Mouse (Mus musculus) cerebellum, postnatal 4 days (tissue): Measurements from ENCODE around the gene Ildr1.

ENCODE experiments used
- DNase-seq, 2 experiments: peaks; one replicate each; pipeline ENCODE4 v3.0.0; 2022; ENCODE audit warnings: low spot score in 2 of 2, mixed read lengths in 1 of 2

The Ildr1 gene

DNA sequence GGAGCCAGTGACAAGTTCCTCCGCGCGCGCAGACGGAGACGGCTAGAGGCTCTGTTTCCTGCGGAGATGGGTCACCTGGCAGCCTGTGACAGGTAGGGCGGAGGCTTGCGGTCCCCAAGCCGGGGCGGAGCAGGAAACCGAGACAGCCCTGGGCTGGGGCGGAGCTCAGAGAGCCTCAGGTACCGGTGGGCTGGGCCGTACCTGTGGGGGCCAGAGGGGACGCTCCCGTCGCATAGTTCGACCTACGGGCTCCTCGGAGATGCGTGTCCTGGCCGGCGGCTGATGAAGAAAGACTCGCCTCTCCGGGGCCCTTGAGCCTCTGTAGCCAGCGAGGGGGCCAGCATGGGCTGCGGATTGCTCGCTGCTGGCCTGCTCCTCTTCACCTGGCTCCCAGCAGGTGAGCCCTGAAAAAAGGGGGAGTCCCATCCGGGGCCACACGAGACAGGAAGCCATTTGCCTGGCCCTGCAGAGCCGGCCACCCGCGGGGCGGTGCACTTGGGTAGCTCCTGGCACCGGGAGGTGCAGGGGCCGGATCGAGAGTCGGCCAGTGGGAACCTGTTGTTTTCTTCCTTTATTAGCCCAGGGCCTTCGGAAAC, at the start of gene Ildr1:
Gene Ildr1, plus strand, starts transcription at position 161 of the 596 bp plus-strand sequence.
- DNase-seq, result no peak

DNA sequence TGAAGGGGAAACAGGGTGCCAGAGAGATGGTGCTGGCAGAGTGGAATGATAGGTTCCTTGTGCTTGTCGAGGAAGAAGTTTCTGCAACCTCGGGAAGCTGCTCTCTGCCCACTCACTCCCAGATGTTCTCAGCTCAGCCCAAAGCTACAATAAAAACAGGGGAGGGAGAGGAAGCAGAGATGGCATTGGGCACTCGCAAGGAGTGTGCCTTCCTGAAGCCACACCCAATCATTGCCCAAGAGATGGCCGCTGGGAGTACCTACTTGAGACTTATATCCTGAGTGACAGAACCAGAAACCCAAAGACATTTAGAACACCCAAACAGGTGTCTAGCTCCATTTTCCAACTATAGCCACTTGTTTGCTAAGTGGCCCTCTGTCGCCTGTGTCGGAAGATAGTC, 48.7 kb upstream of the Ildr1 start:
- no peak for DNase-seq

DNA sequence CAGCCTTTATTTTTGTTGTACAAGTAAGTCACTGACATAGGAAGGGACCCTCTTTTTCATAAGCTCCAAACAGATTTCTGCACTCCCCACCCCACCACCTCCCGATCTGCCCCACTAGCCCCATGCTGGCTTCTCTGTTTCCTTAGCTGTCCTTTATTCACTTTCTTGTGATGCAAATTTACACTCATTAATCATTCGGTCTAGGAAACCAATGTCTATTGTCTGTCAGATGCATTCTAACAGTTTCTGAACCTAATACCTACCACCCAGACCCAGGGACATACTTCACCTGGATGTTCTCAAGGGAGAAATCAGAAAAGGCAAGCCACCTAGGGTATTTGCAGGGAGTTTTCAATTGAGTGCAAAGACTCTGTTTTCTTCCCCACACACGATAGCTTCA, 44.5 kb upstream of the Ildr1 start:
- DNase-seq, result no peak

DNA sequence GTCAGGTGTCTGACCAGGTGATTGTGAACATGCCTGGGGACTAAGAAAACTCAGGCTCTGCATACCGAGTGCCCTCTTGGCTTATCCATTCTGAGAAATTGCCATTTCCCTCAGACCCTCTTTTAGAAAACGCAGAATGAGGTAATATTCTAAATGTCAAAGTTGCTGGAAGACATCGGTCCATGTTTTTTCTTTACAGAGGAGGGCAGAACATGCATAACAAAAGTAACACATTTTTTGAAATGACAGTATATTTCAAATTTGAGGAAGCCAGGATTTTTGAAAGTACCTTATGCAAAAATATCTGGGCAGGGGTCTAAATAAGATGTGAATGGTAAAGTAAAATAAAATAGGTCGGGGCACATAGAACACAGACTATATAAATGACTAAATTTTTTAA, 43.3 kb upstream of the Ildr1 start:
- no peak for DNase-seq

DNA sequence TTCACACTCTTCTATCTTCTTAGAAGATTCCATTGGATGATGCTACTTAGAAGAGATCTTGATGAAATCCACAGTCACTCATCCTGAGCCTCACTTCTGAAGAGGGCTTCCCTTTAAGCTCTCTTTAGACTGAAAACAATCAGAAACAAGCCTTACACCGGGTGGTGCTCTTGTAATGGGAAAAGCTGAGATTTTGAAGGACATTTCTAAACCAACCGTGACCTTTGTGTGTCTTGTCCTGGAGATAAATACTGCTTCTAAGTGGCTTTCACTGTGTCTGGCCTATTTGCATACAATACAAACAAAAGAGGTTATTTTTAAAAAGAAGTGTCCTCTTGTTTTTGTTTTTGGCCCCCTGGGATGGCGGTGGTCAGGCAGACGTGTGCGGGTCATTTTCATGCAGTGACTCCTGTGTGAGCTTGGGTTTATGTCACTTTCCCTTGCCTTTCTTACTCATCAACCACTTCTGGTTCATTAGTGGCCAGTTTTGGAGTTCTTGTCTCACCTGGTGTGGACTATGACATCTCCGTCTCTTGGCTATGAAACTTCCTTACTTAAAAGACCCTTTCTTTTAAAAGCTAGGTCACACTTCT, 42.5 kb upstream of the Ildr1 start:
- no peak for DNase-seq

DNA sequence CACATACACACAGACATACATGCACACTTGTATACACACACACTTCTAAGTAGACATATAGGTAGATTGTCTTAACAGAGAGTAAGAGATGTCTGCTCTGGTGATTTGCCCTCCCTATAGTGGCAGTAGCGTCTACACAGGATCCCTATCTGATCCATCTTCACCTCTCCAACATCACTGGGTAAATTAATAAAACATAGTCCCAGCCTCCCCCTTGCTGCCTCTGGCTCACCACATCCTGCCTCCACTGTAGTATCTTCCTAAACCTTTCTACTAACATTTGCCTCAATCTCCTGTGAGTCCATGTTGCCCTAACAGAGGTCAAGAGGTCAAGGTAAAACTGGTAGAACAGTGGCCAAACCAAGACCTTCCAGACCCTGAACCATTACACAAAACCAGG, 38.6 kb upstream of the Ildr1 start:
- no peak for DNase-seq

DNA sequence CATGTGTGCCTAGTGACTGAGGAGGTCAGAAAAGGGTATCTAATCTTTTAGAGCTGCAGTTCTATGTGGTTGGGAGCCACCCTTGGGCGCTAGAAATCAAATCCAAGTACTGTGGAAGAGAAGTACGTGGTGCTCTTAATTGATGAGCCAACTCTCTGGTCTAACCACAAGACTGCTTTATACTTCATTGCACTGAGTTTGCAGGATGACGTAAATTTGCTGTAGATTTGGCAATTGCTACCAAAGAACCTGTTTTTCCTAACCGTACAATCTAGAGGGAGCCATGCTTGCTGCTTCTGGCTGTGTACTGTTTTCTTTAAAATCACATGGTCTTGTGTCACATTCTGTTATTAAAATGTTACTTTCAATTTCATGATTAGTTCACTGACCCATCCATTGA, 37.9 kb upstream of the Ildr1 start:
- no peak for DNase-seq

DNA sequence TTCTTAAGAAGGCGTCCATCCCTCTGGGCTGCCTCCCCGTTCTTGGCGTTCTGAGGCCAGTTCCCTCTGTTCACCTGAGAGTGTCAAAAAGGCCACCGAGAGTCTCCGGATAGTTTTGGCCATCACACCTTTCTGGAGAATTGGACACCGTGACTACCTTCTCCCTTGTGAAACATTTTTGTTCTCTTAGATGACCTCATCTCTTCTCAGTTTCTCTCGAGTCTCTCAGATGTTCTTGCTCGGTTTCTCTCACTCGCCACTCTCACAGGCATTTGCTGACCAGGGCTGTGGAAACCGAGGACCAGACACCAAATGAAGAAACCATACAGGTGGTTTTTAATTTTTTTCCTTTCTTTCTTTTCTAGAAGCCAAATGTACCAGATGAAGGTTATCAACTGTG, 32.4 kb upstream of the Ildr1 start:
- DNase-seq, result no peak

DNA sequence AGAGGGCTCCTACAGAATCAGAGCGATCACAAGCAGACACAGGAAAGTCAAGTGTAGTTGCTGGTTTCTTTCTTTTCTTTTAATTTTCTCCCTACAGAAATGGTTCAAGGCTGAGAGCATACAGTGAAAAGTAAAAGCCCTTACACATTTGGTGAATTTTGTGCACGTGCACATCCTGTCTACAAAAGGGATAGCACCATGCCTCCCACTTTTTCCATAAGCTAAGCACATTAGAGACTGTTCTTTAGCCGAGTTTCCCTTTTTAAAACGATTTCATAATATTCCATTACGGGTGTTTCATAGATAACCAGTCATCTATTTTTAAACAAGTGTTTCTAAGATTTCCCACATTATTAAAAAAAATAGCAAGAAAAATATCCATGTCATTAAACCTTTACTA, 30.3 kb upstream of the Ildr1 start:
- DNase-seq, result no peak

DNA sequence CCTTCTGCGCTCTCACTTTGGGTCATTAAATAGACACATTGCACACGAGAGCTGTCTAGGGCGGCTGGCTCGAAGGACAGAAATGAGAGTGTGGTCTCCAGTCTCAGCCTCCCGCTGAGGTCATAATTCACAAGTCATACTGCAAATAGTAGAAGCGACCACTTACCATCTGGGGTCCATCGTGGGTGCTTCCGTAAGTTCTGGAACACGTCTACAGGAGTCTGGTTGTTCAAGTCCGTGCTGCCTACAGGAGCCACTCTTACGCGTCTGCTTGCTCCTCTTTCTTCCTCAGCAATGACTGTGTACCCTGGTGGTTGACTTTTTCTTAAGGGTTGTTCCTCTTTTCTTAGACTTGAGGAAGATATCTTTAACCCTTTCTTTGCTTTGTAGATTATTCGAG, 28.0 kb upstream of the Ildr1 start, which contains the start of gene Cd86:
Gene Cd86, minus strand, starts transcription at position 300 of the 400 bp plus-strand sequence.
- no peak for DNase-seq

DNA sequence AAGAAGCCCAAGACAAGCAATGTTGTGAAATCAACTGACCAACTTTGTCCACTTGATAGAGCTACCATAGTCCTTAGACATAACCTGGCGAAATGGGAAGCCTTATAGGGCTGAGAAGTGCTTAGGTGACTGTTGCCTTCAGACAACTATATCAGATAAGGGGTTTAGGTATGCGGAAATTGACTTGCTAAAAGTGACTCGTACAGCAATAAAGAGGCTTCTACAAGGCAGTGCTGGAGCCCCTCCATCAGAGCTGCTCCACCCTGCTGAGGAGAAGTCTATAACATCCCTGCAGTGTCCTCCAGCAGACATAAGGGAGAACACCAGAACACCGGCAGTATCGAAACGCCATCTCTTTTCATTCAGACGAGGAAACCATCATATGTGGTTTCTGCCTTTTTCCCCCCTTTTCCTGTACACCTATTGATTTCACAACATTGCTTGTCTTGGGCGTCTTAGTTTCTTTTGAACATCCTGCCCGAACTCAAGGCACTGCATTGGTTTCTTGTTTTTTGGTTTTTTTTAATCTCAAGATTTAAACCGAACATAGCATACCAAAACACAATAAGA, 27.2 kb upstream of the Ildr1 start:
- no peak for DNase-seq

DNA sequence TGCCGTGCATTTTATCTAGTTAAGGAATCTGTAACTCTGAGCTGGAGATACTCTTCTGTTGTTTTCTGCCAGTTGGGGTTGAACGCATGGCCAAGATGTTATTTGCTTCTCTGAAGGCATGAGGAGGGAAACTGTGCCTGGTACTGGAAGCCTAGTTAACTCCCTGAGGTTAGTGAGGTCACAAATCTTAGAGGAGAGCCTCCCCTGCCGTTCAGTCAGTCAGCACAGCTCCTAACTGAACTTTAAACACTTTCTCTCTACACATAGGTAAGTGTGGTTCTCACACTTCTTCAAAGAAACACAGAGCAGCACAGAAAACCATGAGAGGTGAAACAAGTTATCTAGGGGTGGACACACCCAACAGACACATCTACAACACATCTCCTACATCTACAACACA, 23.2 kb upstream of the Ildr1 start:
- DNase-seq, result no peak

DNA sequence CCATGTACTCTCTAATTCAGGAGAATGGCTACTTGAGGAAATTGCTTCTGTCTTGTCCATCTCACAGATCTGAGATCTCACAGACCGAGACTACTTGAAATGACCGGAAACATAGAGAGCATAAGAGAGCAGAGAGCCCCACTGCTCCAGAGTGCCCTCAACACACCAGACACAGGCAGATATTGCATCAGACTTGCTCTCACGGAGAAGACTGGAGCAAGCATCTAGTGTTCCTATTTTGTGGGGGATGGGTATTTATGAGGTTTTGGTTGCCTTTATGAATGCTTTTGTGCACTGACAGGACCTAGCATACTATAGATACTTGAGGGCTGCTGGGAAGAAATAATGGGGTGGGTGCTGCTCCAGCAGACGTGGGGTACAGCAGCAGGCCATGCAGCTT, 20.6 kb upstream of the Ildr1 start:
- DNase-seq, result no peak

DNA sequence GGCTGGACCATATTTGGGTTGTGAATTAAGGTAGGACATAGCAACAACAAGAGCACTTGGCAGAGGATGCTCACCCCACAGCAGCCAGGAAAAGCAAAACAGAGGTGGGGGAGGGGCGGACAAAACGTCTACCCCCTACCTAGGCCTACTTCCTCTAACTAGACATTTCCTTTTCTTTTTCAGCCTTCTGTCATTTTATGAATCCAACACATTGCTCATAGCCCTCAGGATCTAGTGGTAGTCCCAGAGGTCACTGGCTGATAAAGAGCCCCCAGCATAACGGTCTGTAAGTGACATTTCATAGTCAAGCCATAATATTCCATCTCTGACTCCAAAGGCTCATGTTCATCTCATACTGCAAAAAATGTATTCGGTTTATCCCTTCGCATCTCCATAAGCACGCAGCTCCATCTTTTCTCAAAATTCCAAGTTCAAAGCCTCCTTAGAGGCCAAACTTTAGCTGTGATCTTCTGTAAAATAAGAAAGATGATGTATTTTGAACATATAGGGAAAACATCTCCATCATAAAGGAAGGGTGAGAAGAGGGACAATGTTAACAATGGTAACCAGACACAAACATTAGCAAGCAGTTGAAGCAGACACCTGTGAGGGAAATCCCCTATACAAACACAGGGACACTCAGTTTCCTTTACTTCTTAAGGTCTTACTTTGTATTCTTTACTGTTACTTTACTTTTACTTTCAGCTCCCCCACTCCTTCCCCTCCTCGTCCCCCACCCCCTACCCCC, 19.1 kb upstream of the Ildr1 start:
- no peak for DNase-seq

DNA sequence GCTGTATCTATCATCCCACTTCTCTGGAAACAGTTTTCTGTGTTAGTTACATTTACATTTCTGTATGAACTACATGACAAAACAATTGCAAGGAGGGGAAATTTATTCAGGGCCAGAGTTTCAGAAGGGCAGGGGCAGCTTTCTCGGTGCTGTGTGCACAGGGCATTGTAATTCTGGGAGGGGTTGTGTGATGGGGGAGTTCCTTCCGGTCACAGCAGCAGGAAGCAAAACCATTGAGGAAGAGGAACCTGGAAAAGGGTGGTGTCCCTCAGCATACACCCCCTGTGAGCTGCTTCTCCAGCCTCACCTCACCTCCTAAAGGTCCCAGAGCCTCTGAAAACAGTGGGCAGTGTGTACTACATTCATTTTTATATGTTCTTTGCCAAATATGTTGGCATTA, 18.5 kb upstream of the Ildr1 start:
- DNase-seq, result no peak

DNA sequence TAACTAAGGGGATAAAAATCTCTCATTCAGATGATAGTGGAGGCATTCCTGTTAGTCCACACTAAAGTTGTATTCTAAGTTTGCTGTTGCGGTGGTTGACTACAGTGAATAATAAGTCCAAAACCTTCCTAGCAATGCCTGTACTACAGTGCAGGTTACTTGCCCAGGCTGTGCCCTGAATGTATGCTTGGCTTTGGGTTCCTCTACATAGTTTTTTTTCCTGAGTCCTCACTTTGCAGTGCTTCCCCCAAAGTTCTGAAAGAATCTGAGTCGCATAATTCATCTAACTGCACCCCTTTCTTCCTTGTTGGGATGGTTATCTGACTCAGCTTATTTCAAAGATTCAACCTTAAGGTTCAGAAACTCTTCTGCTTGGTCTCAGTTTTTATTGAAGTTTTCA, 17.9 kb upstream of the Ildr1 start:
- no peak for DNase-seq

DNA sequence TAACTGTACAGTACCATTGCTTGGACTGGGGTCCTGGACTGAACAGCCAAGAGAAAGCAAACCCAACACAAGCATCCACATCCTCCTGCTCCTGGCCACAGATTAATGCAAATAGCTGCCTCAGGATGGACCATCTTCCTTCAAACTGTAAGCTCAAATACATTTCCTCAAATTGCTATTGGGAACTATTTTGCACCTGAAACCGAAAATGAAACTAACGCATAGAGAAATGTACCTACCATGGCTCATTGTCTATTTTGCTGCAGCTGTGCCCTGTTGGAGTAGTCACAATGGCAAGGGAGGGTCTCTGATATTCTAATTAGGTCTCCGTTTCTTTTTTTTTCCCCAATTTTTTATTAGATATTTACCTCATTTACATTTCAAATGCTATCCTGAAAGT, 11.9 kb upstream of the Ildr1 start:
- DNase-seq, result no peak

DNA sequence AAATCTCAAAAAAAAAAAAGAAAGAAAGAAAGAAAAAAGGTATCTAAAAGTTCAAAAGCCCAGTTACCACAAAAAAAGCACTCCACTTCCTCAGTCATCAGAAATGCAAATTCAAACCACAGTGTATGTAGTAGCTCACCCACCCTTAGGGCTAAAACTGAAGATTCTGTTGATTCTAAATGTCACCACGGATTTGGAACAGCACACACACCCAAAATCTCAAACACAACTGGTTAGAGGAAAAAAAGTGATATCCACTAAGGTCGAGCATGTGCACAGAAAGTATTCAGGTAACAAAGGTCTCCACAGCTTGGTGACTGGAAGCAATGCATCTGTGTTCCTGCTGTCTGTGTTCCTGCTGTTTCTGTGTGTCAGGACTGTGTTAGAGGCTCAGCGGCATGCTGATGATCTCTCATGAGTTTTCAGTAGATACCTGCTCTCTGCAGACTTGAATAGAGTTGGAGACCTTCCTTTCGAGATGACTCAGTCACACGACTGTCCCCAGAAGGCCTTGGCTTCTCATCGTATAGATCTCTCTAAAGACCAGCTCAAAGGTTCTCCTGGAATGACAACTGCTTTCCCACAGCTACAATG, 9.4 kb upstream of the Ildr1 start:
- no peak for DNase-seq

DNA sequence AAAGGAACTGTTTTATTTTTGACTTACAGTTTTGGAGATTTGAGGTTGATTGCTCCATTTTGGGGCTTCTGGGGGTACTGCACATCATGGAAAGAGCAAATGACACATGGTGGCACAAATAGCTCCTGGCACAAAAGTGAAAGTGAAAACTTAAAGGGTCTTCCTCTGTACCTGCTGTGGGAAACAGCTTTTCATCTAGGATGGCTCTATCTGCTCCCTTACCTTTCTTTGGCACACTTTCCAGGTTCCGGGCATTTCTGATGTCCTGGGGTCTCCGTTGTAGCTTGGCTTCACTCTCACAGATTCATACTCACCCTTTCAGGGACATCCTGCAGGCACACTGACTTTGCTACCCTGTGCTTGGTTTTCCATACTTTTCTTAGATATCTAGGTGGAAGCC, 5.7 kb upstream of the Ildr1 start:
- no peak for DNase-seq

DNA sequence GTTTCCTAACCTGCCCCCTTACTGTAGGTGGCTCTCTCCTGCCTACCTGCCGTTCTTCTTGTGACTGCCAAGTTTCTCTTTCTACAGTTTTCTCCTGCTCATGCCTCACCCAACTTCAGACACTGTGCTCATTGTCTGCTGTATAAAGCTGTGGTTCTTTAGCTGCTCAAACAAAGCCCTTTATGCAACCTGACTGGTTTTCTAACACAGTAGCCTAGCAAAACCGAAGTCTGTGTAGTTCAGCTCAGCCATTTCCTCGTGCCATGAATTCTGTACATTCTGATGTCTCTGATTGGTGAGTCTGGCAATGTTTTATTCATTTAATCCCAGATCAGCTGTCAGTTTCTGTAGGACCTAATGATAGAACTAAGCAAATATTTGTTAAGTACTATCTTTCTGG, 2.3 kb upstream of the Ildr1 start:
- DNase-seq, result no peak

DNA sequence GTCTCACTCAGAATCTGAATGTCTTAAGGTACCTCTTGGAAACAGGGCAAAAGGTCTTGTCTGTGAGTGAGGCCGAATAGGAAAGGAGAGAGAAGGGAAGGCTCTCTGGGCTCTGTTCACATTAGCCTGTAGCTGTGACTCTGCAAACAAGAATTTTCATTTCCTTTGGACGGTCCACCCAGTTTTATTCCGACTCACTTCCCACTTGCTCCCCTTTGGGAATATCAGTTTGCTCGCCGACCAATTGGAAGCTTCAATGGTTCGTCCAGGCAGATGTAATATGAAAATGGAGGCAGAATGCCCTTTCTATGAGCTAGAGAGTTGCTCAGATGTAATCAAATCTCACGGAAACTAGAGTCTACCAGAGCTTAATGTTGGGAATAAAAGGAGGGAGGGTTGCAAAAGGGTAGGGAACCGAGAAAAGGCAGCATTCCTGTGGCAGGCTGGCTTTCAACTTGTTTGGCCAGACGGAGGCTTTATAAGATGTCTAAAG, 1.1 kb downstream of the Ildr1 start:
- DNase-seq, result no peak

DNA sequence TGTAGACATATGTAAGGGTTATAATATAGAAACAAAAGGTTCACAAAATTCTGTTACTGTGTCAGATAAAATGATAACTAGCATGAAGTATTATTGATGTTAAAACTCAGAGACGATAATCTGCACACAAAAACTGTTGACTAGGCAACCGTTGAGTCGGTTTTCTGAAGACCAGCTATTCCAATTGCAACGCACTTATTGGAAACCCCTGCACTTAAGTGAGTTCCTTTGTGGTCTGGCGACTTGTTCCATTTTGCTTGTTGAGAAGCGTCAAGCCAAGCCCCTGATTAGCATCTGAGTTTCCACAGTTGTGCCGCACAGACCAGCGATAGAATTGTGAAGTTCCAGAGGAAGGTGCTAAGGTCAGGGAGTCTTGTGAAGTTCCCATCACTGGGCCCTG, 3.6 kb downstream of the Ildr1 start:
- DNase-seq, result no peak

DNA sequence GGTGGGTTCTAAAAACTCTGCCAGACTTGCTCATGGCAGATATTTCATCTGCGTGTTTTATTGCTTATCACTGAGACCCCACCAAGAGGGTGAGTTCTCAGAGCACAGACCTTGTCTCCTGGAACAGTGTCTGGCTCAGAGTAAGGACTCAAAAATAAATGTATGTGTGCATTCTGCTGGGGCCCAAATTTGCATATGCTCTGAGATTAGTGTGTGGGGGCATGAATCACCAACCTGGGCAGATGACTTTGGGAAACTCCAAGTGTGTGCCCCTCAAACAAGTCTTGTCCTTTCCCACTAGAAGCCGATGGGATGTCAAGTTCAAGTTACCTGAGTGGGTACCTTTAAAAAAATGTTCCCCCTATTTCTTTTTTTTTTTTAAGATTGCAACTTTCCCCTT, 6.7 kb downstream of the Ildr1 start:
- DNase-seq, result no peak
